Mouse (Mus musculus): ENCODE measurements at regions not wholly inside any gene's neighbourhood (a gene's known extent, or its start where the extent isn't known, plus 50 kb on each side); places are given as distances from the start of the nearest gene placed in this dataset.

DNA sequence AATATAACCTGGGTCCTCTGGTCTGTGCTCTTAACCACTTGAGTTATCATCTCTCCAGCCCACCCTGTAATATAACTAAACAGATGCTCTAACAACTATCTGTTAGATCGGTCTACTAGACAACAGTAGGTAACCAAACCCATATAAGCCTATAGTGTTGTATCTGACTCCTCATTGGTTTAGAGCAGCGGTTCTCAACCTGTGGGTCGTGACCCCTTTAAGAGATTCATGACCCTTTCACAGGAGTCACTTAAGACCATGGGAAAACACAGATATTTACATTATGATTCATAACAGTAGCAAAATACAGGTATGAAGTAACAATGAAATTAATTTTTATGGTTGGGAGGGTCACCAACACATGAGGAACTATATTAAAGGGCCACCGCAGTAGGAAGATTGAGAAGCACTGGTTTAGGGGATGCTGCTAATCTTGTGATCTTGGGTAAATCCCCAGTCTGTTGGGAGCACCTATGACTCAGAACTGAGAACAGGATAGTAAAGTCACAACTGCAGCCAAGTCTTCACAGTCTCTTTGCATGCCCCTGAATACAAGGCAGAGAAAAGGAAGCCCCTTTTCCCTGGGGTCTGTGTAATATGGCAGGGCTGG is 203.3 kb downstream of the Rybp start:
- no peak for TF ChIP-seq POLR2A (IDR thresholded peaks at IDR 0.05; ENCODE audit: insufficient read depth, low read depth, low read length)
- TF ChIP-seq CTCF (IDR thresholded peaks at IDR 0.05; ENCODE audit: insufficient read depth, low read depth, low read length), result no peak

All from olfactory bulb, adult 2 months (tissue).